Mouse (Mus musculus) cerebellum, adult 11-12 months (tissue): ENCODE measurements at regions not wholly inside any gene's neighbourhood (a gene's known extent, or its start where the extent isn't known, plus 50 kb on each side); places are given as distances from the start of the nearest gene placed in this dataset.

Experiments used
- DNase-seq: peaks from one replicate; pipeline ENCODE4 v3.0.0; 2022

DNA sequence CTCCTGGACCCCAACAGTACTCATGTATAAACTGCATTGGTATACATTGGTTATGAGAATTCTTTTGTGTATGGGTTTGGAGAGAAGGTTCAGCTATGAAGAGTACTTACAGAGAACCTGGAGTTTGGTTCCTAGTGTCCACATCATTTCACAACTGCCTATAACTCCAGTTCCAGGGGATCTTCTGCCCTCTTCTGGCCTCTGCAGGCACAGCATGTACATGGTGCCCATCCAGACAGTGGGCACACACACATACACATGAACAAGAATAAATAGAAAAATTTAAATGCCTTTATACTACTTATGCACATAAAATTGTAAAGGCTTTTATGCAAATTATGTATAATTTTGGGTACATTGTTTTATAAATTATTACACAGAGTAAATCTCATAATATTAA, 59.9 kb upstream of the Spon1 start:
- DNase-seq = no peak

DNA sequence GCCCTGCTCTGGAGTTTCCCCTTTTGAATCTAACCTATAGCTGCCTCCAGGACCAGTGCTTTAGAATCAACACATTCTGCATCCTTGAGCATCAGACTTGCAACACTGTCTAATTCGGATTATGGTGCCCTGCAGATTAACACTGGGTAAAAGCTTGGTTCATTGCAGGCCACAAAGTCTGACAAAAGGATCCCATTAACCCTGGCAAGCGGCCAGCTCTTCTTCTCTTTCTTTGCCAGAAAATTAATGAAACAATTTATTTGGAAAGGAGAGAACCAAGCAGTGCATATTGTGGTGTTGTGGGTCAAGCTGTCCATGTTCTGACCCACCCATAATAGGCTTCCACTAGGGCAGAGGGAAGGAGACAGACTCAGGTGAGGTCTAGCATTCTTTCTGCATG, 58.2 kb upstream of the Spon1 start:
- peak; percentile 75 for DNase-seq

DNA sequence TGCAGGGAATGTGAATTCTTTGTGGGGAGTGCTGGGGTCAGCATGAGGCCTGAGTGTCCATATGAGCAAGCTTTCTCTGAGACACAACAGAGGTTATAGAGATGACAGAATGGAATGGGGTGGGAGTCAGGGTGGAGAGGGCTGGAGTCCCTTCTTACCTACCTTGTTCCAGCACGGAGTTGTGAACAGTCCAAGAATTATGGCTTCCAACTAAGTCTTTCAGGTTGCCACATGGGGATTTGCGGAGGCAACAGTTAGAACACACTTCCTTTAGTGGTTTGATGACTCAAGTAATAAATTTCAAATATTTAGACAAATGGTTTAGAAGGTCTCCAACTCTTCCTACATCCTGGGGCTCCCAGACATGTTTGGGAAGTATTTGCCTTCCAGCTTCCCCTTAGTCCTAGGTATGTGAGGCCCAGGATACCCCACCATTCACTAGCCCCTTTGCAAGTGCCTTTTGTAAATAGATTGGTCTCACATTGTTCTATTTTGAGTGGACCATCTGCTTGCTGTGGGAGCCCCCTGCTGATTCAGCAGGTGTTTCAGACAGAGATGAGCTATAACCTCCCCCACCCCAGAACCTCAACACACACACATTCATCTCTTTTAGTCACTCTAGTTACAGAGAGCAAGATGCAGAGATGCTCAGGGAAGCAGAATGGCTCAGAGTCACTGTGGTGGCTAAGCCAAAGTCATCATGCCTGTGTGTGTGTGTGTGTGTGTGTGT, 55.1 kb upstream of the Spon1 start:
- peak; percentile 91 for DNase-seq

DNA sequence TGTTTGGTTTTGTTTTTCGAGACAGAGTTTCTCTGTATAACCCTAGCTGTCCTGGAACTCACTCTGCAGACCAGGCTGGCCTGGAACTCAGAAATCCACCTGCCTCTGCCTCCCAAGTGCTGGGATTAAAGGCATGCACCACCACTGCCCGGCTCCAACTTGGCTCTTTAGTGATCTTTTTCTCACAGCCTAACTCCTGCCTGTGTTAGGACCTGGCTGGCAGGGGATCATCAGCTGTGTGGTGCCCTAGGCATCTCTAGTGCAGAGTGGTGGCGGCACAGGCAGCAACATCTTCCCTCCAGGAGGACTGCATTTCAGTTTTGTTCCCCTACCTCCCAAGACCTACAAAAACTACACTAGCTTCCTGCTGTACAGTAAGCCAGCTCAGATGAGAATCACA, 54.4 kb upstream of the Spon1 start:
- DNase-seq = peak; percentile 44
